Mouse (Mus musculus) forebrain, postnatal 0 days (tissue): ENCODE measurements around the gene Gab3. TPM values are rescaled to one million over a fixed set of nuclear protein-coding genes. Genes with fewer than 3 reads are reported as not detected.

ENCODE experiments used
- ATAC-seq: fragments of 200-750 bp; cut with Nextera tagmentation; 2 replicates; pipeline ENCODE4 v1.8.0; 2017; ENCODE audit warnings: mild to moderate bottlenecking, moderate library complexity
- DNase-seq: peaks from one replicate; pipeline ENCODE4 v3.0.0-alpha.2; 2015
- H3K27ac ChIP-seq: fragments of 300-500 bp; sonication (generic); 2 replicates; pipeline ENCODE4 v1.5.1; 2014; ENCODE audit warnings: low read depth, mild to moderate bottlenecking, antibody characterized with exemption, low read length, moderate library complexity, mixed read lengths
- H3K27me3 ChIP-seq: fragments of 300-500 bp; sonication (generic); 2 replicates; pipeline ENCODE4 v1.6.1; 2014; ENCODE audit warnings: mild to moderate bottlenecking, low read length, mixed read lengths; ENCODE audit not compliant: insufficient read depth
- H3K36me3 ChIP-seq: fragments of 300-500 bp; sonication (generic); 2 replicates; pipeline ENCODE4 v1.6.1; 2014; ENCODE audit warnings: mild to moderate bottlenecking, moderate library complexity; ENCODE audit not compliant: insufficient read depth
- H3K4me1 ChIP-seq: fragments of 300-500 bp; sonication (generic); 2 replicates; pipeline ENCODE4 v1.6.1; 2014; ENCODE audit warnings: antibody characterized with exemption; ENCODE audit not compliant: insufficient read depth
- H3K4me2 ChIP-seq: fragments of 300-500 bp; sonication (generic); 2 replicates; pipeline ENCODE4 v1.6.1; 2014; ENCODE audit warnings: low read depth, mild to moderate bottlenecking, moderate library complexity
- H3K4me3 ChIP-seq: fragments of 300-500 bp; sonication (generic); 2 replicates; pipeline ENCODE4 v1.5.1; 2014; ENCODE audit warnings: low read depth, low read length, mixed read lengths
- H3K9ac ChIP-seq: fragments of 300-500 bp; sonication (generic); 2 replicates; pipeline ENCODE4 v1.6.1; 2014; ENCODE audit warnings: mild to moderate bottlenecking
- H3K9me3 ChIP-seq: fragments of 300-500 bp; sonication (generic); 2 replicates; pipeline ENCODE4 v1.6.1; 2016; ENCODE audit warnings: low read length
- CTCF ChIP-seq: sonication (generic); IDR thresholded peaks from 2 replicates; pipeline ENCODE4 v1.5.1; 2016; ENCODE audit warnings: antibody characterized with exemption, control low read depth, low read depth
- WGBS: fragments of 180-500 bp; shearing (Covaris S2); extraction: QIAGEN DNeasy Blood & Tissue Kit; methylation state at CpG from one replicate; pipeline ENCODE4 v1.1.7; 2014; 5-methylcytosine and 5-hydroxymethylcytosine counted together
- polyA plus RNA-seq: library from polyadenylated mRNA; unstranded; fragments of >200 nt; fragmentation: Nextera tagmentation; extraction: Ambion mirVana; gene quantifications from 2 replicates; pipeline ENCODE4 v1.2.1, GENCODE M21; 2015
- total RNA-seq: library from RNA; depleted of rRNA; stranded (reverse); fragments of >200 nt; gene quantifications from 2 replicates; pipeline ENCODE4 v1.2.3, GENCODE M21; 2014; rRNA removed

Gab3 gene
- total RNA-seq (2.1 and 2.8 TPM in 2 replicates), polyA plus RNA-seq (1.4 and 2.5 TPM in 2 replicates)

DNA sequence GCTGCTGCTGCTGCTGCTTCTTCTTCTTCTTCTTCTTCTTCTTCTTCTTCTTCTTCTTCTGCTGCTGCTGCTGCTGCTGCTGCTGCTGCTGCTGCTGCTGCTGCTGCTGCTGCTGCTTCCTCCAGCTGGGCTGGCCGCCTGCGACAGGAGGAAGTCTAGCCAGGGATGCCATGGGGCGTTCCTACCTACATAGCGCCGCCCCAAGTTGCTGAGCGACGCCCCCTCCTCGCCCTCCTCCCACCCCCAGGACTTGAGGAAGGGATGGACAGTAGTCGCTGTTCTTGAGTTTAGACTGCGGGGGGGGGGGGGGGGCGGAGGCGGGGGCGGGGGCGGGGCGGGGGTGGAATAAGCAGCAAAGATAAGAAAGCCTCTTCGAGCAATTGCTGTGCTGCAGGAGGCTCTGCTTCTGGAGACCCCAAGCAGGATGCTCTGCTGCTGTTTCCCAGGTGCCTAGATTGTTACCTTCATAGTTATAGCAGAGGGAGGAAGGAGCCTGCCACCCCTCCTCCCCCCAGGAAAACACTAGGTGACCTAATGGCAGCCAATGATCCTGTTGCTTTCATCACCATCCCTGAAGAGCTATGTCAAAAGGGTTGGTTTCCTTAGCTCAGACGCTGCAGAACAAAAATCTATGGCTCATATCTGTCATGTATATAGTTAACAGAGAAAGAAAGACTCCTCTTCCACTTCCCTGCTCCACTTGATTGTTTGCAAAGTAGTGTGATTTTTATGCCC is at the start of gene Gab3:
TSS of gene Gab3 (minus strand) at position 685 of the 735 bp plus-strand sequence.
- WGBS = 22% methylated on average over 9 of the region's 17 CpGs

DNA sequence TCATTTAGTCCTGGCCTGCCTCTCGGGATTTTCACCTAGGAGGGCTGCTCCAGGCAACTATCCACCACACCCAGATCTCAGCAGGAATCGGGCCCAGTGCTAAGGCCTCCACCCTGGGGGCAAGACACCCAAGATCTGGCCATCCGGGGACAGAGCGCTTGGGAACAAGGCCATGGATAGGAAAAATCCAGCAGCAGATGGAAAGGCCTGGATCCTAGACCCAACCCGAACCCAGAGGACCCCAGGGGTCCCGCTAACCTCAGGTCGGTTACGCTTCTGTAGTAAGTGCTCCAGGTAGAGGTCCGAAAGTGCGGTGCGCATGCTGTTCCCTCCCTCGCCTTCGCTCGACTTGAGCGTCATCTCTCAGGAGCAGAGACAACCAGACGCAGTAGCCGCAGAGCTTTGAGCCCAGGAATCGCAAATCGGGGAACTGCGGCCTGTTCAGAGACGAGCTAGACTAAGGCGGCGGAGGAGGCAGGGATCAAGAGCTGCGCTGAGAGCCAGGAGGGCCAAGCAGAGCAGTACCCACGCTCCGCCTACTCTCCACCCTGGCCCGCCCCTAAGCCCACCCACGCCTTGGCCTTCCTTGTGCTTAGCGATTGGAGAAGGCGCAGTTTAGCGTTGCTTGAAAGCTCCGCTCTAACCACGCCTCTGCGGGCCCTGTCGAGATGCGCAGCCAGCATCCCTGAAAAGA is 45.4 kb upstream of the Gab3 start, which contains the start of gene Mpp1:
TSS of gene Mpp1 (minus strand) at position 550 of the 694 bp plus-strand sequence.
- TF ChIP-seq CTCF = 0 out of 2 replicates have a peak, but pooled peaks have one; percentile 2
- no peaks in the 10 kb centered on the region for H3K27me3 ChIP-seq
- H3K4me1 ChIP-seq = no peaks in the 10 kb centered on the region
- ATAC-seq (peak; percentile 99), DNase-seq (peak; percentile 81)
- H3K27ac ChIP-seq = no peak within 1 kb of the TSS
- H3K4me2 ChIP-seq = peak within 1 kb of the TSS; percentile 56
- peak within 1 kb of the TSS; percentile 62 for H3K9ac ChIP-seq
- H3K4me3 ChIP-seq = peak within 1 kb of the TSS; percentile 46
- no peaks in the 10 kb centered on the region for H3K36me3 ChIP-seq
- no peaks in the 10 kb centered on the region for H3K9me3 ChIP-seq
- WGBS = 24% methylated on average over 36 of the region's 36 CpGs

More for the DNA sequence above, at the start of gene Gab3:
- H3K27ac ChIP-seq = peak within 1 kb of the TSS; percentile 50; the same call in 1 of the 2 replicates
- H3K4me1 ChIP-seq = no peaks in the 10 kb centered on the region
- DNase-seq (peak; percentile 27), ATAC-seq (peak; percentile 88)
- H3K9ac ChIP-seq = peak within 1 kb of the TSS; percentile 50
- no peaks in the 10 kb centered on the region for H3K27me3 ChIP-seq
- peak within 1 kb of the TSS; percentile 51 for H3K4me2 ChIP-seq
- H3K36me3 ChIP-seq = no peaks in the 10 kb centered on the region
- no peak for TF ChIP-seq CTCF
- no peaks in the 10 kb centered on the region for H3K9me3 ChIP-seq
- H3K4me3 ChIP-seq = peak within 1 kb of the TSS; percentile 40

DNA sequence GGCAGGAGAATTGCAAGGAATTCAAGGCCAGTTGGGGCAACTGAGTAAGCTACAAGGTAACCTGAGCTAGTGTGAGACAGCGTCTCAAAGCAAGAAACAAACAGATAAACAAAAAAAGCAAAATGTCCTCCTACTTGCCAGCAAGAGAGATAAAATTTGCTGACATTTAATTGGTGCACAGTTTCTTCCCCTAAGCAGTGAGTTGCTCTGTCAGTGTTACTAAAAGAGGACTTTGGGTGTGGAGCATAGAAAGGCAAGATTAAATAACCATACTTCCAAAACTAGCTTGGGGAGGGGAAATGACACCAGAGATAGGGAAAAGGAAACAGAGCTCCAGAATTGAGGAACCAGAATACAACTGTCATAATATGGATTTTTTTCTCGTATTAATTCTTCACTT is 44.2 kb upstream of the Gab3 start:
- no peak overlapping the region for H3K4me2 ChIP-seq
- no peaks in the 10 kb centered on the region for H3K4me1 ChIP-seq
- DNase-seq = no peak
- no peak overlapping the region for H3K27ac ChIP-seq
- H3K36me3 ChIP-seq = no peaks in the 10 kb centered on the region
- H3K4me3 ChIP-seq = no peak overlapping the region
- no peaks in the 10 kb centered on the region for H3K9me3 ChIP-seq
- ATAC-seq = no peak
- TF ChIP-seq CTCF = no peak
- no peak overlapping the region for H3K9ac ChIP-seq
- WGBS = 69% methylated on average over 2 of the region's 2 CpGs
- no peaks in the 10 kb centered on the region for H3K27me3 ChIP-seq

DNA sequence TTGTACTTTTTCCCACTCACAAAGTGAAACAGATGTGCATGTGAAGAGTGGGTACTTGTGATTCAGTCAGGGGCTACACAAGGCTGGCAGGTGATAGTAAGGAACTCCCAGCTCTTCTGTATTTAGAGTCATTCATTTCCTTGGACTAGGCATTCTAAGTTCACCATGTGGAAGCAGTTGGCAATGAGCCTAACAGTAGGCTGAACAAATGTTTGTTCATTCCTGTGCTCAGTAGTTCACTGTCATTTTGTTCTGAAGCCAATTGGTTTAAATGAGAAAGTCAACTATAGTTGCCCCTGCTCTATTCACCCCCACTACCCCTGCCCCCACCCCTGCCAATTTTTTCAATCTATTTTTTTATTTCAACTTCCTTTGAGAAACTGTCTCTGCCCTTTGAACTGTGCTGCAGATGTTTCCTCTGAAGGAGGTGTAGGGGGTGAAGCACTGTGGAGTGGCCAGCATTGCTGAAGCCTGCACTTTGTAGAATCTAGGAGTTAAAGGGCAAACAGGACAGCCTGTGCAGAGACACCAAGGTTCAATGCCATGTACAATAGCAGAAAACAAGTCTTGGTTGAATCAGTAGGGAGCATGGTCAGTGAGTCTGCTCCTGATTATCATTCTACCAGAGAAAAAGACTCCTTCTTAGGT is 43.2 kb upstream of the Gab3 start:
- no peak for ATAC-seq
- Histone ChIP-seq H3K4me2 (no peak overlapping the region), H3K36me3 (no peaks in the 10 kb centered on the region), H3K9ac (no peak overlapping the region), H3K9me3 (no peaks in the 10 kb centered on the region), H3K27ac (no peak overlapping the region), H3K4me1 (no peaks in the 10 kb centered on the region), H3K4me3 (no peak overlapping the region), H3K27me3 (no peaks in the 10 kb centered on the region)
- DNase-seq = no peak
- no peak for TF ChIP-seq CTCF

DNA sequence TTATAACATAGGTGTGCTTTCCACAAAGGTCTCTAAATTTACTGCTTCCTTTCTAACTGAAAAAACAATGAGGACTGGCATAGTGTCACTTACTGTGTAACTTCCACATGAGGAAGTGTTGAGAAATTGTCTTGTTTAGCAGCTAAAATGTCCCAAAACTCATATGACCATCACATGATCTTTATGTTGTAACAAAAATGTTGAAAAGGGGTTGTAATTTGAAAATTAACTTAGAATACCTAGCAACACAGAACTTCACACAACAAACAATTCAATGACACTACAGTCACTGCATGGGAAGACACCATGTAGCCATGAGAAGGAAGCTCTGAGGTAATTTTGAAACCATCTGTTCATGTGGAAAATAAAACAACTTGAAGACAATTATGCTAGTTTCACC is 41.6 kb upstream of the Gab3 start:
- Histone ChIP-seq H3K9me3 (no peaks in the 10 kb centered on the region), H3K27me3 (no peaks in the 10 kb centered on the region), H3K4me2 (no peak overlapping the region), H3K36me3 (no peaks in the 10 kb centered on the region), H3K27ac (no peak overlapping the region), H3K4me1 (no peaks in the 10 kb centered on the region), H3K4me3 (no peak overlapping the region), H3K9ac (no peak overlapping the region)
- DNase-seq = no peak
- no peak for TF ChIP-seq CTCF
- ATAC-seq = no peak

DNA sequence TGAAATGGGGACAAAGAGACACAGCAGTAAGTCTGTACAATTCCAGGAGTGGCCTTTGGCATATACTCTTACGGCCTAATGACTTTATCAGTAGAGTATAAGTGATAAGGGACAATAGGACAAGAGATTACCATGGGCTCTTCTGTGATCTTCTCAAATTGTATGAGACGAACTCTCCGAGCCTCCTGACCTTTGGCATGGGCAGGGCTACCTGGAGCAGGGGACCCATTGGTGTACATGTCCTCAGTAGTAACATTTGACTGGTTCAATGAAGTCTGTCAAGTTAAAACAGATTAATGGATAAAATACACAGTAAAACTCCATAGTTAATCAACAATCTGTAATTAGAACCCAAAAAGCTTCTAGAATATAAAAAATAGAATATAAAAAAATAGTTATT is 40.3 kb upstream of the Gab3 start:
- no peak for TF ChIP-seq CTCF
- 93% methylated on average over 3 of the region's 3 CpGs for WGBS
- no peak overlapping the region for H3K4me2 ChIP-seq
- no peak overlapping the region for H3K9ac ChIP-seq
- no peaks in the 10 kb centered on the region for H3K9me3 ChIP-seq
- H3K36me3 ChIP-seq = no peaks in the 10 kb centered on the region
- H3K4me3 ChIP-seq = no peak overlapping the region
- ATAC-seq (no peak), DNase-seq (no peak)
- no peaks in the 10 kb centered on the region for H3K4me1 ChIP-seq
- H3K27ac ChIP-seq = no peak overlapping the region
- H3K27me3 ChIP-seq = no peaks in the 10 kb centered on the region

DNA sequence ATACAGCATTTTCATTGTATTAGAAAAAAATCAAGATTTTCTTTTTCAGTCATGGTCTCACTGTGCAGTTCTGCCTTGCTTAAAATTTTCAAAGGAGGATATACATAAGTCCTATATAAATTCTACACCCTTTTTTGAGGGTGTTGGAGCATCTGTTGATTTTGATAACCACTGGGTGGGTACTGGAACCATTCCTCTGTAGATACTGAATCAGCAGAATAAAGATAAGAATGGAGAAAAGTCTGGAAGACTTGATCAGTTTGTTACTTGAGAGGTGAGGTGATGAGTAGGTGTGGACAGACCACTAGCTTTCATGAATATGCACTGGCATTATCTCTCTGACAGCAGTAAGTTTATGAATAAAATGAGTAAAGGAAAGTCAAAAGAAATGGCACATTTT is 30.3 kb upstream of the Gab3 start:
- no peak overlapping the region for H3K4me2 ChIP-seq
- H3K27ac ChIP-seq = no peak overlapping the region
- no peak overlapping the region for H3K9ac ChIP-seq
- no peaks in the 10 kb centered on the region for H3K27me3 ChIP-seq
- TF ChIP-seq CTCF = no peak
- no peaks in the 10 kb centered on the region for H3K4me1 ChIP-seq
- ATAC-seq (no peak), DNase-seq (no peak)
- H3K4me3 ChIP-seq = no peak overlapping the region
- H3K9me3 ChIP-seq = no peaks in the 10 kb centered on the region
- H3K36me3 ChIP-seq = no peaks in the 10 kb centered on the region
